Mouse (Mus musculus) neural tube, embryonic 10.5 days (tissue): ENCODE data around the gene Ticam1.

Source experiments
- DNase-seq: peaks from one replicate; pipeline ENCODE4 v3.0.0-alpha.2; 2017; ENCODE audit warnings: low spot score; ENCODE audit errors: extremely low spot score

Gene Ticam1

DNA sequence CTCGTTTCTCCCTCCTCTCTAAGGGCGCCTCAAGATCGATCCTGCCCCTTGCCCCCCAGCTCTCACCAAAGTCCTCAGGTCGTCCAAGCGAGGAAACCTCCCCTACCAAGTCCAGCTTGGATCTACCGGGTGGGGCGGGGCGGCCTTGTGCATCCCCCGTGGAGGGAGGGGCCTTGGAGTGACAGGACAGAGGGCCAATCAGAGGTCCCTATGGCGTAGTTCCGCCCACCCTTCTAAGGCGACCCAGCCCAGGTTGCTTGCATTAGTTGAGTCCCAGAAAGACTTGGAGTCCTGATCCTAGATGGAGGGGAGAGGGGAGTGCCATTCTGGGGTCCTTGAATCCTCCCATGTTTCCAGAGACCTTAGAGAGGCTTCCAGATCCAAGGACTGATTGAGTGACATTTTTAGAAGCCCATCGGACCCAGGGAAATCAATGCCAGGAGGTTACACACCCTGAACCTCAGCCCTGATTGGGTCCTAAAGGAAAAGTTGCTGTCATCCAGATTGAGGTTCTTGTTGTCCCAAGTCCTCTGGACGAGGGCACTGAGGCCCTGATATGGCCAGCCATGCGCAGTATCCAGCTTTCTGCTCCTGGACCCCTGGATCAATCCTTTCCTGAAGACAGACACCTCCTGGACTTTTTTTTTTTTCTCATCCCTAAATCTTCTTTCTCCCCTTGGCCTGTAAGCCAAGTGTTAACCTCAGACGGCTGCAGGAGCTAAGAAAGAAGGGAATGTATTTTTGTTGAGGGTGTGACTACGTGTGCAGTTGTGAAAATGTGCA lies 14.0 kb upstream of the Ticam1 start:
- DNase-seq, result peak; percentile 92

DNA sequence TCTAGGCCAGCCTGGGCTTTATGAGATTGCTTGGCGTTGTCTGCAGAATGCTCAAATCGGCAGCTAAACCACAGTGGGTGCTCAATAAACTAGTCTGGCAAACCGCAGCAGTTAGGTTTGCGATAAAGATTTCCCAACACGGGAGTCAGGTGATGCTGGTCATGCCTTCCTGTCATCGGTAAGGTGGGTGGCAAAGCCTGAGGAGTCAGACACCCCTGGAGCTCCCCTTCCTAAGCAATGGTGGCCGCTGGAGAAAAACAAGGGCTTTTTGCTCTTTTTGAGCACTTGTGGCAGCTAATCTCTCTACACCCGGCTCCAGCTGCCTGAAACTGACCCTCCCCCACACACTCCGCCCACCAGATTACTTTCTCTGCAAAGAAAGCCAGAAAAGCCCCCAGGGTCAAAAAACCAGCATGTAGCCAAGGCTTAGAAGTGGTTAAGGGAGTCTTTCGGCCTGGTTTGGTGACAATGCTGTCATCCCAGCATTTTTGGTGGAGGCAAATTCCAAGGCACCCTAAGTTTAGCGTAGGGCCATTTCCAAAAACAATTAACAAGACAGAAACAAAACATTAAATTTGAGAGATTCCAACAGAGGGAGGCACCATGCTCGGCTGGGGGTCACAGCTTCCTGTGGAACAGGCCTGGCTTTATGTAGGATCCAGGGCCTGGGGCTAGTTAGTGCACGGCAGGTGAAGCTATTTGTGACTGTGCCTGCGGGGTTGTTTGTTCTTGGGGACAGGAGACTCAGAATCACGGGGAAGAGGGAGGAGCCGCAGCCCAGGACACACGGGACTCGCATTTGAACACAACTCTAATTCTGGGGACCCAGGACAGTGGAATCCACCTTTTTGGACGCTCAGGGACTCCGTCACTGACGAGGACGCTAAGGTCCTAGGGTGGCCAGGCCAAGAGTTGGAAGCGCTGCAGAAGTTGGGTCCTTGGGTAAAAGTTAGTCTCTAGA lies 13.1 kb upstream of the Ticam1 start:
- DNase-seq, result peak; percentile 58

DNA sequence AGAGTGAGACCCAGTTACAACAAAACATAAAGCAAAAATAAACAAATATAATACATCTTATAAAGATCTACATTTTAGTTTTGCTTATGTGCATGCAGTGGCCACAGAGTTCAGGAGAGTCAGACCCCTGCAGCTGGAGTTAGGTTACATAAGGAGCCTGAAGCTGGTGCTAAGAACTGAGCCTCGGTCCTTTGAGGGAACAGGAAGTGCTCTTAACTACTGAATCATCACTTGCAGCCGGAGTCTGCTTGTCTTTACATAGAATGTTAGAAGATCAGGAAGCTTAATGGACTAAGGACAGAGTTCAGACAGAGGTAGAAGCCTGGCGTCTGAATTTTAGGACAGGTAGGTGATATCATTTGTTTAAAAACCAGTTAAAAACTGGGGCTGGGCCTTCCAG lies 12.3 kb upstream of the Ticam1 start:
- no peak for DNase-seq

DNA sequence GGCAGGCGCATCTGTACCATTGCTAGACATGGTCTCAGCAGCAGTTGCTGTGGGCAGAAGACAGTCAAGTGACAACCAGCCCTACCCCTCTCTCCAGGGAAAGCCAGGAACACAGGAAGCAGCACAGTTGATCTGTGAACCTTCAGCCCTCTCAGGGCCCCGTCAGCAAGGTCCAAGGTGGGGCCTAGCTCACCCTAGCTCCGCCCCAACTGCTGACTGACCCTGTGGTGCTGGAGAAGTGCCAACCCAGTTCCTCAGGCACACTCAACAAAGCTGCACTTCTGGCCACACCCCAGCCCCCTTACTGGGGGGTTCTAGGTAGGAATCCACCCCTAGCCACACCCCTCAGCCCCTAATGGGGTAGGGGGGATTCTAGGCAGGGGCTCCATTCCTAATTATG lies 11.2 kb upstream of the Ticam1 start:
- DNase-seq, result no peak

DNA sequence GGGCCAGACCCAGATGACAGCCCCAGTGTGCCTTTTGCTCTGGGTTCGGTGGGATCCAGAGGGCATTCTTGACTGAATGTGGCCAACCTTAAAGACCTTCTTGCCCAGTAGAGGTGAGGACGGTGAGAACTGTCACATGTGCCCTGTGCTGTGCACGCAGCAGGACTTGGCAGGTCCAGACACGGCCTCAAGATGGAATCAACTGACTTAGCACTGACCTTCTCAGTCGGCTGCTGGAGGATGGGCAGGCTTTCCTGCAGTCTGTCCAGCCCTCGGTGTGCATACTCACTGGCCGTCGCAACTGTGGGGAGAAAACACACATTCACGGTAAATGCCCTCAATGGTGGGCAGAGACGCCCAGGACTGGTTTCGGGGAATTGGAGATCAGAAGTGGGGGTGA lies 9.4 kb upstream of the Ticam1 start:
- no peak for DNase-seq

DNA sequence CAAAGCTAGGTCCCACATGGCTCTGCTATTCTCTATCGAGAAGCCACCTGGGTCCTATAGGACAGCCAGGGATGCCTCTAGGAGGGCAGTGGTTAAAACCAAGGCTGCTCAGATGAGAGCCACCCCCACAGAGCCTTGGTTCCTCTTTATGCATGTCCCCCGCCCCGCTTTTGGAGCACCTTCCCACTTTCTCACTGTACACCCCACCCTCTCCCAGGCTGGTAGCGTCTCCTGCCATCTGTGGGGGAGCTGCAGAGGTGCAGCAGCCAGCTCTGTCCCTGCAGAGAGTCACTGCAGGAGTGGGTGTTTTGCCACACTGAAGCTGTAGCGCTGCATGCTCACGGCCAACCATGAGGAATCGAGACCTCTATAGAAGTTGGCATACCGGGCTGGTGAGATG lies 6.7 kb upstream of the Ticam1 start:
- DNase-seq, result no peak

DNA sequence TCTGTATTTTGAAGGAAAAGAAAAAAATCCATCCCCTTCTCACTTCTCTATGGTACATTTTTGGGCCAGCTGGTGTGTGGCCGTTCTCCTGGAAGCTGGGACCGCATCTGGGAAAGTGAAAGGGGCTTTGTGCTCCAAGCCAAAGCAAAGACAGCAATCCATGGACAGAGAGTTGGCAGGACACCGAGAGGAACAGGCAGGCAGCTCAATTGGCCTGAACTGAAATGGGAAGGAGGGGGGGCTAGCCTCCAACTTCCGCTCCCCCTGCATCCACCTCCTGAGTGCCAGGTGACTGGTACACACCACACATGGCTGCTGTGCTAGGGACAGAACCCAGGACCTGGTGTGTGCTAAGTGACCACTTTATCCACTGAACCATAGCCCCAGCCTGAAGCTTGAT lies 6.2 kb upstream of the Ticam1 start:
- DNase-seq, result no peak

DNA sequence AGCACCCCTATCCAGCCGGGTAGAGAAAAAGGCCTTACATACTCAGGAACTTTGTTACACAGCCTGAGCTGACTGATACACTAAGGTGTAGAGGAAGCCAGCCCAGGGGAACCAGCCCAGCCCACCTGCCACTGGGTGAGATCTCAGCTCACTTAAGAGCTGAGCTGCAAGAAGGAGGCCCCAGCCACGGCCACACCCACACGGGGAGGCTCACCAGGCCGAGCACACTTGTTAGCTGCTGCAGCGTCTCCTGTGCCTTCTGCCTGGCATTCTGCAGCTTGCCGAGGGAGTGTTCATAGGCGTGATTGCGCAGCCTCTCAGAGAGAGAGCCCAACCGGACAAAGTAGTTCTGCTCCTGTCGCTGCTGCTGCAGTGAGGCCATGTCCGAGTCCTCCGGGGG lies 4.6 kb upstream of the Ticam1 start:
- no peak for DNase-seq

DNA sequence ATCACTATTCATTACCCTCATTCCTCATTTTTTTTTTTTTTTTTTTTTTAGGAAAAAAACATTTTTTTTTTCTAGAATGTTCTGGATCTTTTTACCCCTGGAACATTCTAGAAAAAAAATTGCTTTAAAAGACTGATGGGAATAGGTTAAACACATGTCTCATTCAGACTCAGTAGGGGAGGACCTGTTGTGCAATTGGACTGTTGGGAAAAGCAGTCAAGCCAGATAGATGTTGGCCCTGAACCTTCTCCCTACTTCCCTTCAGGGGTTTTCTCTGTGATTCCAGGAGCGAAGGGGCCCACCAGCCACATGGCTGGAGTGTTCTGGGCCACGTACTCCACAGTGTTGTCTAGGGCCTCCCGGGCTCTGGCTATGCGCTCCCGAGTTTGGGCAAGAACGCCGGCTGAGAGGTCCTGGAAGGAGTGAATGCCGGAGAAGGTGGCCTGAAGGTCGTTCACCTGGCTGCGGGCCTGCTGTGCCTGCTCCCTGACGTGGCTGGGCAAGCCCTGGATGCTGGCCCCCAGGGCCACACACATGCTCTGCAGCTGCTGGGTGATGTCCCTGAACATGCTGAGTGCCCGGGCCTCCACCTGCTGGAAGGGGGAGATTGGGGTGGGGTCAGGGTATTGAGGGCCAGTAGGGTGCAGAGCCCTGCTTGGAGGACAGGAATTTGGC lies 3.0 kb upstream of the Ticam1 start:
- DNase-seq, result no peak

DNA sequence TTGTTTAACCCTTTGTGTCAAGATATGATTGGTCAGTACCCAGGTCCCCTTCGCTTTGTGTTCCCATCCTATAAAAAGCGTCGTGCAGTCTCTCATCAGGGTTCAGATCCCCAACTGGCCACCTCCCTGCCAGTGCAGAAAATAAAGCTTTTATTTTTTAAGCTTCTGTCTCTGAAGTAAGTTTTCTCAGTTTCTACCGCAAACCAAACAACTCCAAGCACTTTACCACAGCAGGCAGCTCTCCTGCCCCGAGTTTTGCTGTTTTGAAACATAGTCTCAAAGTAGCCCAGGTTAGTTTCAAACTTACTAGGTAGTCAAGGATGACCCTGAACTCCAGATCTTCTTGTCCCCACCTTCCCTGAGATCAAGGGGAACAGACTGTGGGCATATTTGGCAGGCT lies 1.8 kb upstream of the Ticam1 start:
- DNase-seq, result no peak

DNA sequence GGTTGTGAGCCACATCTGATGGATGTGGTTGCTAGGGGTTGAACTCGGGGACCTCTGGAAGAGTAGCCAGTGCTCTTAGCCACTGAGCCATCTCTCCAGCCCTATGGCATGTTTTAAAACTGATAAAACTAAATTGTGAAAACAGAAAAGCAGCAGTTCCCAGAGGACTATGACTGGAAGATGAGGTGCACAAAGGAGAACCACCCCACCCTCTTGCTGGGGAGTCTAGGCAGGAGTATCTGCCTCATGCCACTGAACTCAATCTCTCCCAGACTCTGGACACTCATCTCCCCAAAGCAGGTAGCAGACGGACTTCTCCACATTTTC lies 944 bp upstream of the Ticam1 start:
- DNase-seq, result no peak

DNA sequence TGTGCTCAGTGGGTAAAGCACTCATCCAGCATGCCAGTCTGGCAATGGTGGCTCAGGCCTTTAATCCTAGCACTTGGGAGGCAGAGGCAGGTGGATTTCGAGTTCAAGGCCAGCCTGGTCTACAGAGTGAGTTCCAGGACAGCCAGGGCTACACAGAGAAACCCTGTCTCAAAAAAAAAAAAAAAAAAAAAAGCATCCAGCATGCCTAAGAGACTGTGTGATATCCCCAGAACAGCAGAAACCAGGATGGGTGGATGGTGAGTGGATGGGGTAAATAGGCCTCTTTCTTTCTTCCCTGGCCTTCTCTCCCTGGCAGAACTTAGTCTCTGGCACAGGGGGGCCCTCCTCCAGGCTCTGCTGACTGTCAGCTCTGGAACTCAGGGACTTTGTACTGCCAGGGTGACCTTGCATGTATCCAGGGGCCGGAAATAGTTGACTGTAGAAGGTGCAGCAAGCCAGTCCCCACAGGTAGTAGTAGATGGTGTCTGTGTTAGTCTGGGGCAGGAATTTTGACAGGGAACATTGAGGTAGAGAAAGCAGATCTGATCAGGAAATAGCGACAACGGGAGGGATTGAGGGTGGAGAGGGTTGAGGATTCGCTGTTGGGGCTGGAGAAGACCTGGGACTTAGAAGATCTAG lies 625 bp downstream of the Ticam1 start:
- no peak for DNase-seq

DNA sequence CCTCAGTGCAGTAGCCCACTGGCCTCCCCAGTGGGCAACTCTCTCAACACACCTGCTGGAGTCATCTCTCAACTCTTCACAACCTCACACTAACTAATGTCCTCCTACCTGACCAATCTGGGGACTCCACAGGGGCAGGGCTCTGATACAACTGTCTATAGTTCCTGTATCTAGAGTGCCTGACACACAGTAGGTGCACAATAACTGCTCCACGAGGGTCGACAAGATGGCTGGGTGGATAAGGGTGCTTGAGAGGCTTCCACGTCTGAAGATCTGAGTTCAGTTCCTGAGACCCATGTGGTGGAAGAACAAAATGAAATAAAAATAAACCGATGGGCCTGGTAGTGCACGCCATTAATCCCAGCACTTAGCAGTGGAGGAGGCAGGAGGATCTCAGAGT lies 2.6 kb downstream of the Ticam1 start:
- no peak for DNase-seq

DNA sequence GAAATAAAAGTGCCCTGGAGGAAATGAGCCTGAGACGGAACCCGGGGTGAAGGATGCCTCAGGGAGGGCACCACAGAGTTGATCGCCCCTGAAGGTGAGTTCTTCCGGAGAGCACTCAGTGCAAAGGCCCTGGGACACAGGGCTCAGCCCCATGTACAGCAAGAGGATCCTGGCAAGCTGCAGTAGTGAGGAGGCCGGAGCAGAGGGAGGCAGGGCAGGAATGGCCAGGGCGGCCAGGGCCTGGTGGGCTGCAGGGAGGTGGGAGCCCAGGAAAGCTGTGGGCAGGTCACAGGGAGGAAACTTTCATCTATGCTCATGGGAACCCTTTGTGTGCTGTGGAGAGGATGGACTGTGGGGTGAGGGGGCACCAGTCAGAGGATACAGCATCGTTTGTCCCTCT lies 3.1 kb downstream of the Ticam1 start:
- DNase-seq, result no peak

DNA sequence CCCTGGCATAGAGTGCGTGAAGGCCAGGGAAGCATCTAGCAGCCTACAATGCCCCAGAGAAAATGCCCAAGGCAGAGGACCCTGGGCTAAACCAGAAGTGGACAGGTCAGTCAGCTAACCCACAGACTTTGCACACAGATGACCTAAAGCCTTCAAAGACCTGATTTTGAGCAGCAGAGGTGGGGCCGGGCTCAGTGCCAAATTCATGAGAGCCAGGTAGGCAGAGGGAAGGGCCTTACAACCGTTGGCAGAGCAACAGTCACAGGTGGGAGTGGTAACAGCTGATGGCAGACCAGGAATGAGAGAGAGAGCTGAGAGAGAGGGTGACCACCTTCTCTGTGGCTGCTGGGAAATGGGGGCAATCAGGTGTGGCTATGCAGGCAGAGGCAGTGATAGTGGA lies 3.9 kb downstream of the Ticam1 start:
- DNase-seq, result no peak

DNA sequence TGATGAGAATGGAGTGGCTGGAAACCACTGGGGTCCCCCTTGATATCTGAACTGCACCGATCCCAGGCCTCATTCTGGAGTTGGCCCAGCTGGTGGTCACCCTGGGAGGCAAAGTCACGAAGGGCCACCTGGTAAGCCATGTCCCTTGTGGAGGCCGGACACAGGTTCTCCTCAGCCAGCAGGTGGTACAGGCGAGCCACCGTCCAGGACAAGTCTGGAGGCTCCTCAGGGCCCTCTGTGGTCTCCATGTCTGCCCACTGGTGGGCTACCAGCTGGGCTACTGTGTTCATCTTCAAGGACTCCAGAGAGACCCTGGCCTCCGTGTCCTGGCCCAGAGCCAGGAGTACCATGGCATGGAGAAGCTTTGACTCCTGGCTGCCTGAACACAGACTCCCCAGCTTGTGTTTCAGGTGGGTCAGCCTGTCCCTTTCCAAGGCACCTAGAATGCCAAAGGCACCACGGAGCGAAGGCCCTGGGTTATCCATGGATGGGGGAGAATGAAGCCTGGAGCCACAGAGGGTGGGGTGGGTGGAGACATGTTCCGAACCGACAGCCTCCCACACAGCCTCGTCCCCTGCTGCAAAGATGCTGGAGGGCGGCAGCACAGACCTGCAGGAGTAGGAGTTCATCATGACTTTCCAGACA lies 4.9 kb downstream of the Ticam1 start:
- DNase-seq, result no peak

DNA sequence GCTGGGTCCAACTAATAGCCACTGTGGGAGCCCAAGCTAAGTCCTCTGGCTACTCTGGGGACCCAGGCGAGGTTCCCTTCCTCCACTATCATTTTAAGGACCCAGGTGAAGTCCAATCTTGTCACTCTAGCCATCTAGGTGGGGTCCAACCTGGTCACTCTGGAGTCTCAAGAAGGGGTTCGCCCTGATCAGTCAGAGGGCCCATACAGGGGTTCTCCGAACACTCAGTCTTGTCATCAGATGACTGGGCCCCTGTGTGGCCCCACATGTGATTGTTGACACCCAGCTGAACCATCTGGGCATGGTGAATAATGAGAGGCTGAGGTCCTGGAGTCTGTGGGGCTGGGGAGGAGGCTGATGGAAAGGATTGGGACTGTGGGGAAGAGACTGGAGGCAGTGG lies 6.8 kb downstream of the Ticam1 start:
- no peak for DNase-seq

DNA sequence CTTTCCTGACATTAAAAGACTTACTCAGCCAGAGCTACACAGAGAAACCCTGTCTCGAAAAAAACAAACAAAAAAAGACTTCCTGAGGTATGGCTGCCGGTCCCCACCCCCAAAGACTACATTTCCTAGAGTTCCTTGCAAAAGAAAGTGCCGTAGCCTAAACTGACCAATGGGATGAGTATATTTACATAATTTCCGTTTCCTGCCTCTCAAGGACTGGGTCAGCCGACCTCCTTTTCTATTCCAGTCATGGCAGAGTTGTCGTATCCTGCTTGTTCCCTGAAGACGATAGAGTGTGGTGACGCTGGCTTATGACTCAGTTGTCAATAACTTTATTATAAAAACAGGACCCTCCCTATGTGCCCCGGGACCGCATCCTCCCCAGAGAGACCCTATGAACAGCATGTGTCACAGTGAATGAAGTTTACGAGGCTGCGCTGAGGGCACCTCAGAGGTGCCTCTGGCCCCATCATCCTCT lies 7.4 kb downstream of the Ticam1 start:
- peak; percentile 45 for DNase-seq

DNA sequence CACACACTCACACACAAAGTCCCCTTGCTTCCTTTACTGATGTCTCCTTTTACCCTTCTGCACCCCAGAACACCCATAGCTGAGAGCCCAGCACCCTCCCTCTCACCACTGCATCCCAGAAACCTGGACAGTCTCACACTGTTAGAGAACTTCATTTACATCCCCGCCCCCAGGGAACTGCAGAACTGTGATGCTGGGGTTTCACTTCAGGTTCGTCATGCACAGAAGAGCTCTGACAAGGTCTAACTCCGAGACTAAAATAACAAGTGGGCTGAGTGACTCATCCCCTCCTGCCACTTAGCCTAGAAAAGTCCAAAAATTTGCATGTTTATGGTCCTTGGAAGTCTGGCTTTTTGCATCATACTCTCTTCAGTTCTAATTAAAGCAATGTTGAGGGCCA lies 10.3 kb downstream of the Ticam1 start:
- no peak for DNase-seq

DNA sequence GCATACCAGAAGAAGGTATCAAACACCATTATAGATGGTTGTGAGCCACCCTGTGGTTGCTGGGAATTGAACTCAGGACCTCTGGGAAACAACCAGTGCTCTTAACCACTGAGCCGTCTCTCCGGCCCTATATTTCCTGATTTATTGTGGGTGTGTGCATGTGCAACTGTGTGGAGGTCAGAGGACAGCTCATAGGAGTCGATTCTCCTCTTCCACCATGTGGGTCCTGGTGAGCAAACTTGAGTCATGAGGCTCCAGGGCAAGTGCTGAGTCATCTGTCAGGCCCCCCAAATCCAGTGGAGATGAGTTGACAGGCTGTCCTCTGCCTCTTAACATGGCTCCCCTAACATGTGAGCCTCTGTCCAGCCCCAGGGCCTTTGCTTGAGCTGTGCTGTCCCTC lies 10.7 kb downstream of the Ticam1 start:
- DNase-seq, result no peak

DNA sequence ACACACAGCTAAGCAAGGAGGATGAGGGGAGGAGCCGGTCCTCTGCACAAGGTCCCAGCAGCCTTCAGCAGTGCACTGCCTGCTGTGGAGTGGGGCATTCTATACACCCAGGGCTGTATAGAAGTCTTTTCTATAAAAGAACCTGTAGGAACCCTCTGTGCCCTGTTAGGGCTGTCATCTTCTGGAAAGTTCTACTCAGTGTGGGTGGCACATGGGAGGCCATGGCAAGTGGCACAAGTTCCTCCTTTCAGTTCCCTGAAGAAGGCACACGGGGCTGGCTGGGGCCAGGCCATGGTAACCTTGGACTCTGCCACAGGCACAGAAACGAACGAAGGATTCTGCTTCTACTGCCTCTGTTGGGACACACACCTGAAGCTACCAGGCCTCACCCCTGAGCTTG lies 11.6 kb downstream of the Ticam1 start:
- no peak for DNase-seq
